22 mouse cellular contexts compared by ENCODE assay signal in genomic region chr4:106751726-106752125, GRCm38 (mm10). TPM values are rescaled to one million over a fixed set of nuclear protein-coding genes. Genes with fewer than 3 reads are reported as not detected.
A peak's percentile ranks its signal among the peaks of the same experiment; 100 is the strongest.
DNase-seq lines count a peak whose midpoint lies in the region; ATAC-seq and TF ChIP-seq lines count a peak whose summit lies in the region.
"Had no signal": no experiment of that assay in that cellular context is flagged by ENCODE, and none has a peak within 500 bp of the region (broad histone marks: within the 10 kb centered on the region; RNA-seq: fewer than 3 reads in every experiment).

No protein-coding gene starts in this region.

- no peak for TF ChIP-seq CTCF in liver, adult 2 months (IDR thresholded peaks at IDR 0.05; ENCODE audit: low read depth, low read length)

- 57% methylated on average over 6 of the region's 6 CpGs for WGBS in liver, adult 2 months
- WGBS in liver, embryonic 11.5 days, result 84% methylated on average over 6 of the region's 6 CpGs
- 90% methylated on average over 6 of the region's 6 CpGs for WGBS in midbrain, embryonic 11.5 days
- 91% methylated on average over 6 of the region's 6 CpGs for WGBS in midbrain, embryonic 16.5 days

- no peaks in the 10 kb centered on the region for H3K36me3 ChIP-seq in liver, adult 2 months (ENCODE audit: control insufficient read depth, insufficient read depth, low read length)
- H3K36me3 ChIP-seq in liver, embryonic 11.5 days (ENCODE audit: control insufficient read depth, insufficient read depth, low read length), result no peaks in the 10 kb centered on the region
- H3K36me3 ChIP-seq in midbrain, embryonic 11.5 days (ENCODE audit: control insufficient read depth, insufficient read depth, low read length), result no peaks in the 10 kb centered on the region
- no peaks in the 10 kb centered on the region for H3K36me3 ChIP-seq in midbrain, embryonic 16.5 days (ENCODE audit: control insufficient read depth, insufficient read depth, low read length)
- H3K36me3 ChIP-seq: G1E had no signal

- DNase-seq in liver, adult 2 months (ENCODE audit: extremely low read depth, low read depth, low spot score), result peak; percentile 75
- DNase-seq in liver, embryonic 11.5 days (ENCODE audit: low spot score), result no peak
- DNase-seq in midbrain, embryonic 11.5 days (ENCODE audit: low spot score, missing footprints), result peak; percentile 54
- DNase-seq: adrenal gland, adult 2 months; adrenal gland, adult 8-10 months; adrenal gland, postnatal 10 days; adrenal gland, postnatal 14 days; adrenal gland, postnatal 25 days; adrenal gland, postnatal 36 days; B cell, adult 2 months; cerebellum, adult 11 months; cerebellum, adult 11-12 months; cerebellum, adult 18-20 months had no signal

- H3K9ac ChIP-seq in liver, adult 2 months (ENCODE audit: low read depth, low read length), result no peak overlapping the region
- H3K9ac ChIP-seq in liver, embryonic 11.5 days (ENCODE audit: low read depth, low read length), result no peak overlapping the region
- no peak overlapping the region for H3K9ac ChIP-seq in midbrain, embryonic 11.5 days (ENCODE audit: low read length)
- no peak overlapping the region for H3K9ac ChIP-seq in midbrain, embryonic 16.5 days (ENCODE audit: low read depth, low read length)

- no peaks in the 10 kb centered on the region for H3K79me2 ChIP-seq in liver, adult 2 months (ENCODE audit: control insufficient read depth, insufficient read depth, low read length)

- no peak overlapping the region for H3K4me2 ChIP-seq in liver, embryonic 11.5 days
- no peak overlapping the region for H3K4me2 ChIP-seq in midbrain, embryonic 11.5 days
- no peak overlapping the region for H3K4me2 ChIP-seq in midbrain, embryonic 16.5 days (ENCODE audit: low read length)

- no peak for ATAC-seq in liver, embryonic 11.5 days (replicated peaks; ENCODE audit: low FRiP score)
- ATAC-seq in midbrain, embryonic 11.5 days (ENCODE audit: low FRiP score), result no peak
- ATAC-seq in midbrain, embryonic 16.5 days, result no peak
- ATAC-seq: activated CD4-positive, CD25-positive, alpha-beta regulatory T cell, adult 4 months; CD4-positive, CD25-positive, alpha-beta regulatory T cell, adult 4 months; Patski had no signal

- no peak overlapping the region for H3K4me3 ChIP-seq in liver, adult 2 months (ENCODE audit: insufficient read depth, low read depth, low read length)
- H3K4me3 ChIP-seq in liver, embryonic 11.5 days (ENCODE audit: low read depth, low read length), result no peak overlapping the region
- H3K4me3 ChIP-seq in midbrain, embryonic 11.5 days (ENCODE audit: low read depth, low read length), result no peak overlapping the region
- no peak overlapping the region for H3K4me3 ChIP-seq in midbrain, embryonic 16.5 days (ENCODE audit: low read depth, low read length)

- no peaks in the 10 kb centered on the region for H3K4me1 ChIP-seq in liver, adult 2 months (ENCODE audit: control insufficient read depth, insufficient read depth, low read length)
- peaks cover 4% of the 10 kb centered on the region for H3K4me1 ChIP-seq in liver, embryonic 11.5 days (replicated peaks; ENCODE audit: control insufficient read depth, insufficient read depth, low read length)
- H3K4me1 ChIP-seq in midbrain, embryonic 11.5 days (ENCODE audit: control insufficient read depth, insufficient read depth, low read length), result peaks cover 3% of the 10 kb centered on the region; the same call in 1 of the 2 replicates
- H3K4me1 ChIP-seq in midbrain, embryonic 16.5 days (ENCODE audit: control insufficient read depth, insufficient read depth, low read length), result peaks cover 10% of the 10 kb centered on the region

- no peak overlapping the region for H3K27ac ChIP-seq in liver, adult 2 months (replicated peaks; ENCODE audit: insufficient read depth, low read depth, low read length)
- H3K27ac ChIP-seq in liver, embryonic 11.5 days (ENCODE audit: low read depth, low read length), result no peak overlapping the region
- no peak overlapping the region for H3K27ac ChIP-seq in midbrain, embryonic 11.5 days (ENCODE audit: low read depth, low read length)
- no peak overlapping the region for H3K27ac ChIP-seq in midbrain, embryonic 16.5 days (ENCODE audit: low read length)

- TF ChIP-seq POLR2A in liver, adult 2 months (IDR thresholded peaks at IDR 0.05; ENCODE audit: extremely low read depth, insufficient read depth, low read length), result no peak

- no peaks in the 10 kb centered on the region for H3K27me3 ChIP-seq in liver, adult 2 months (ENCODE audit: control insufficient read depth, insufficient read depth, low read length)
- no peaks in the 10 kb centered on the region for H3K27me3 ChIP-seq in liver, embryonic 11.5 days (replicated peaks; ENCODE audit: control insufficient read depth, insufficient read depth, low read length)
- no peaks in the 10 kb centered on the region for H3K27me3 ChIP-seq in midbrain, embryonic 11.5 days (ENCODE audit: control insufficient read depth, insufficient read depth, low read length)
- no peaks in the 10 kb centered on the region for H3K27me3 ChIP-seq in midbrain, embryonic 16.5 days (ENCODE audit: control insufficient read depth, insufficient read depth, low read depth, low read length)
- H3K27me3 ChIP-seq: CH12.LX, Patski had no signal

- H3K9me3 ChIP-seq in liver, embryonic 11.5 days (ENCODE audit: control insufficient read depth, low read length), result no peaks in the 10 kb centered on the region
- H3K9me3 ChIP-seq in midbrain, embryonic 11.5 days (ENCODE audit: control insufficient read depth, low read length), result no peaks in the 10 kb centered on the region
- no peaks in the 10 kb centered on the region for H3K9me3 ChIP-seq in midbrain, embryonic 16.5 days (replicated peaks; ENCODE audit: control insufficient read depth, low read length, poor library complexity, severe bottlenecking)
- H3K9me3 ChIP-seq: G1E had no signal

RNA-seq across cellular contexts. Expression of gene Fam151a, which starts 18.0 kb away (rescaled TPM):
- total RNA-seq in liver, adult 2 months (2014; rRNA removed), result 0.07 TPM in 1 of 2 replicates, not detected in the other
- not detected in 2 replicates for polyA plus RNA-seq in liver, adult 2 months (2012; rRNA removed)
- 0.11 TPM in 1 of 2 replicates, not detected in the other for polyA plus RNA-seq in liver, embryonic 11.5 days (2014; fragmentation: Nextera tagmentation; extraction: Ambion mirVana)
- polyA plus RNA-seq in midbrain, embryonic 11.5 days (2014; fragmentation: Nextera tagmentation; extraction: Ambion mirVana), result not detected in 2 replicates
- not detected in 2 replicates for polyA plus RNA-seq in midbrain, embryonic 16.5 days (2015; fragmentation: Nextera tagmentation; extraction: Ambion mirVana)
- total RNA-seq: adrenal gland, postnatal 14 days; G1E had no signal
- polyA plus RNA-seq: activated CD4-positive, CD25-positive, alpha-beta regulatory T cell, adult 4 months; adrenal gland, adult 2 months; brain, embryonic 14.5 days; C2C12; CD4-positive, CD25-positive, alpha-beta regulatory T cell, adult 4 months; G1E; Patski had no signal

RNA-seq across cellular contexts. Expression of gene Mroh7, which starts 21.0 kb away (rescaled TPM):
- under 0.01 and 0.27 TPM in 2 replicates for total RNA-seq in liver, adult 2 months (2014; rRNA removed)
- 0.27 and 0.69 TPM in 2 replicates for polyA plus RNA-seq in liver, adult 2 months (2012; rRNA removed)
- 0.22 TPM in 2 replicates for polyA plus RNA-seq in liver, embryonic 11.5 days (2014; fragmentation: Nextera tagmentation; extraction: Ambion mirVana)
- 0.07 TPM in 1 of 2 replicates, not detected in the other for polyA plus RNA-seq in midbrain, embryonic 11.5 days (2014; fragmentation: Nextera tagmentation; extraction: Ambion mirVana)
- 0.38 and 1.6 TPM in 2 replicates for polyA plus RNA-seq in midbrain, embryonic 16.5 days (2015; fragmentation: Nextera tagmentation; extraction: Ambion mirVana)
- total RNA-seq: CH12.LX, MEL had no signal
- polyA plus RNA-seq: activated CD4-positive, CD25-positive, alpha-beta regulatory T cell, adult 4 months; C2C12; CD4-positive, CD25-positive, alpha-beta regulatory T cell, adult 4 months; G1E had no signal

RNA-seq across cellular contexts. Expression of gene Acot11, which starts 53.1 kb away (rescaled TPM):
- total RNA-seq in liver, adult 2 months (2014; rRNA removed), result 1.8 and 4.8 TPM in 2 replicates
- polyA plus RNA-seq in liver, adult 2 months (2012; rRNA removed), result 6.3 and 14.3 TPM in 2 replicates
- polyA plus RNA-seq in liver, embryonic 11.5 days (2014; fragmentation: Nextera tagmentation; extraction: Ambion mirVana), result 2.9 and 3.9 TPM in 2 replicates
- 1.3 TPM in 2 replicates for polyA plus RNA-seq in midbrain, embryonic 11.5 days (2014; fragmentation: Nextera tagmentation; extraction: Ambion mirVana)
- 1.9 and 2.2 TPM in 2 replicates for polyA plus RNA-seq in midbrain, embryonic 16.5 days (2015; fragmentation: Nextera tagmentation; extraction: Ambion mirVana)
